21 mouse cellular contexts compared by ENCODE assay signal in the genomic region with DNA sequence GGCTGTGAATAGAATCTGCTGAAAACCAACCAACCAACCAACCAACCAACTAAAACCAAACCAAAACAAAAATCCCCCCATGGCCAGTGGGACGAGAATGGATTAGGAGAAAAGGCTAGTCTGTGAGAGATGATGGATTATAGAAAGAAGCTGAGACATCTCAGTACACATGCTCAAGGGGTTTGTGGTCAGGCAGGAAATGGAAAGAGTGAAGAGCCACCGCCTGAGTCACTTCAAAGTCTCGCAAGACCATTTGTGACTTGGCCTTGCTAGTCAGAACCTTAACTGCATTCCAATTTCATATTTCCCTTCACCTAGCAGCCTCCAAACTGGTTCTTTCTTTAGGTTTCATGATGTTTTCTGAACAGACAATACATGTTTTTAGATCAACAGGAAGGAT.
"Had no signal": no experiment of that assay in that cellular context is flagged by ENCODE, and none has a peak within 500 bp of the region (broad histone marks: within the 10 kb centered on the region; RNA-seq: fewer than 3 reads in every experiment).

No protein-coding gene starts in this region.

- H3K36me3 ChIP-seq: liver, embryonic 13.5 days; midbrain, embryonic 13.5 days; neural tube, embryonic 13.5 days; stomach, embryonic 15.5 days had no signal

- H3K9ac ChIP-seq: limb, embryonic 13.5 days; liver, embryonic 13.5 days; midbrain, embryonic 13.5 days; neural tube, embryonic 13.5 days; stomach, embryonic 15.5 days had no signal

- DNase-seq: kidney, adult 9 months; kidney, postnatal 14 days; kidney, postnatal 4 days; liver; liver, embryonic 13.5 days; lung, adult 2 months; lung, postnatal 14 days; lung, postnatal 4 days; retina, postnatal 1 day; right cerebral cortex, postnatal 25 days; spleen, adult 18-20 months; thymus, adult 2 months; thymus, postnatal 14 days; thymus, postnatal 4 days had no signal

- H3K4me1 ChIP-seq: limb, embryonic 10.5 days; limb, embryonic 13.5 days; liver, embryonic 13.5 days; midbrain, embryonic 13.5 days; neural tube, embryonic 13.5 days; stomach, embryonic 15.5 days had no signal

- ATAC-seq: midbrain, embryonic 13.5 days; midbrain, embryonic 16.5 days had no signal

- H3K27me3 ChIP-seq: limb, embryonic 13.5 days; liver, embryonic 13.5 days; midbrain, embryonic 13.5 days; neural tube, embryonic 13.5 days; stomach, embryonic 15.5 days had no signal

- H3K9me3 ChIP-seq: limb, embryonic 10.5 days; limb, embryonic 13.5 days; liver, embryonic 13.5 days; midbrain, embryonic 13.5 days; neural tube, embryonic 13.5 days; stomach, embryonic 15.5 days had no signal

- H3K27ac ChIP-seq: limb, embryonic 10.5 days; limb, embryonic 13.5 days; liver, embryonic 13.5 days; midbrain, embryonic 13.5 days; neural tube, embryonic 13.5 days; stomach, embryonic 15.5 days had no signal

- H3K4me2 ChIP-seq: limb, embryonic 13.5 days; liver, embryonic 13.5 days; midbrain, embryonic 13.5 days; neural tube, embryonic 13.5 days; stomach, embryonic 15.5 days had no signal

- H3K4me3 ChIP-seq: limb, embryonic 10.5 days; limb, embryonic 13.5 days; liver, embryonic 13.5 days; midbrain, embryonic 13.5 days; myocyte; neural tube, embryonic 13.5 days; stomach, embryonic 15.5 days had no signal
